Mouse (Mus musculus): ENCODE results near the gene Alox12b.

- TF ChIP-seq CTCF (IDR thresholded peaks at IDR 0.05; ENCODE audit: insufficient read depth, low read depth, low read length) (no peak), POLR2A (IDR thresholded peaks at IDR 0.05; ENCODE audit: insufficient read depth, low read depth, low read length) (no peak)
Measured at GRCm38 (mm10) chr11:69218661-69219060, 61.9 kb downstream of the Alox12b start.
